Mouse (Mus musculus) limb, embryonic 12.5 days (tissue): ENCODE measurements around the gene Tbcc. TPM values are rescaled to one million over a fixed set of nuclear protein-coding genes. Genes with fewer than 3 reads are reported as not detected.

ENCODE experiments used
- ATAC-seq: fragments of 200-750 bp; cut with Nextera tagmentation; 2 replicates; pipeline ENCODE4 v1.8.0; 2017; ENCODE audit warnings: low read depth, moderate TSS enrichment; ENCODE audit not compliant: insufficient number of reproducible peaks, insufficient read depth, low FRiP score, low TSS enrichment
- H3K27ac ChIP-seq: fragments of 300-500 bp; sonication (generic); 2 replicates; pipeline ENCODE4 v1.5.1; 2016; ENCODE audit warnings: mild to moderate bottlenecking, moderate library complexity
- H3K27me3 ChIP-seq: fragments of 300-500 bp; sonication (generic); 2 replicates; pipeline ENCODE4 v1.6.1; 2016; ENCODE audit warnings: mild to moderate bottlenecking, moderate library complexity
- H3K36me3 ChIP-seq: fragments of 300-500 bp; sonication (generic); 2 replicates; pipeline ENCODE4 v1.6.1; 2016; ENCODE audit warnings: mild to moderate bottlenecking, moderate library complexity
- H3K4me1 ChIP-seq: fragments of 300-500 bp; sonication (generic); replicated peaks from 2 replicates; pipeline ENCODE4 v1.6.1; 2016
- H3K4me2 ChIP-seq: fragments of 300-500 bp; sonication (generic); 2 replicates; pipeline ENCODE4 v1.6.1; 2016; ENCODE audit warnings: mild to moderate bottlenecking, moderate library complexity
- H3K4me3 ChIP-seq: fragments of 300-500 bp; sonication (generic); replicated peaks from 2 replicates; pipeline ENCODE4 v1.5.1; 2016; ENCODE audit warnings: mild to moderate bottlenecking
- H3K9ac ChIP-seq: fragments of 300-500 bp; sonication (generic); replicated peaks from 2 replicates; pipeline ENCODE4 v1.6.1; 2016; ENCODE audit warnings: mild to moderate bottlenecking, moderate library complexity
- H3K9me3 ChIP-seq: fragments of 300-500 bp; sonication (generic); 2 replicates; pipeline ENCODE4 v1.6.1; 2016; ENCODE audit warnings: mild to moderate bottlenecking, moderate library complexity
- WGBS: fragments of 180-500 bp; shearing (Covaris S2); methylation state at CpG from one replicate; pipeline ENCODE4 v1.1.7; 2016; 5-methylcytosine and 5-hydroxymethylcytosine counted together
- polyA plus RNA-seq: library from polyadenylated mRNA; unstranded; fragments of >200 nt; fragmentation: Nextera tagmentation; extraction: Ambion mirVana; gene quantifications from 2 replicates; pipeline ENCODE4 v1.2.1, GENCODE M21; 2016

Tbcc gene
- polyA plus RNA-seq, 1 experiment from 2014 or later: 78.7 TPM

- Histone ChIP-seq H3K9me3 (no peaks in the 10 kb centered on the region), H3K27me3 (no peaks in the 10 kb centered on the region), H3K9ac (no peak overlapping the region), H3K4me3 (no peak overlapping the region), H3K4me2 (no peak overlapping the region), H3K36me3 (peaks cover 100% of the 10 kb centered on the region), H3K27ac (no peak overlapping the region), H3K4me1 (no peaks in the 10 kb centered on the region)
- WGBS: 80% methylated on average over 19 of the region's 19 CpGs
- no peak for ATAC-seq
These were observed 43.3 kb downstream of the Tbcc start for GRCm38 (mm10) chr17:46933557-46934348.

- H3K4me3 ChIP-seq: no peak overlapping the region
These were observed 50.0 kb downstream of the Tbcc start for GRCm38 (mm10) chr17:46940461-46940860.

More at GRCm38 (mm10) chr17:46940461-46940860, 50.0 kb downstream of the Tbcc start:
- no peaks in the 10 kb centered on the region for H3K9me3 ChIP-seq
- no peak overlapping the region for H3K9ac ChIP-seq
- ATAC-seq: no peak
- no peak overlapping the region for H3K27ac ChIP-seq
- H3K4me1 ChIP-seq: no peaks in the 10 kb centered on the region
- WGBS: 92% methylated on average over 8 of the region's 8 CpGs
- H3K4me2 ChIP-seq: no peak overlapping the region
- H3K27me3 ChIP-seq: no peaks in the 10 kb centered on the region
- H3K36me3 ChIP-seq: peaks cover 99% of the 10 kb centered on the region

Other genes starting within 250 kb of the Tbcc start
- gene Klc4, start 244.7 kb upstream of the Tbcc start, polyA plus RNA-seq: 27.2 and 27.6 TPM in 2 replicates
- gene Mrpl2, start 244.5 kb upstream of the Tbcc start, polyA plus RNA-seq: 99.5 and 112 TPM in 2 replicates
- gene Cul7, start 240.3 kb upstream of the Tbcc start, polyA plus RNA-seq: 56.1 and 60.1 TPM in 2 replicates
- 68.8 and 70.0 TPM in 2 replicates for gene Rrp36, start 216.3 kb upstream of the Tbcc start, polyA plus RNA-seq
- 137 and 150 TPM in 2 replicates for gene Mea1, start 211.9 kb upstream of the Tbcc start, polyA plus RNA-seq
- gene Klhdc3, start 209.8 kb upstream of the Tbcc start, polyA plus RNA-seq: 117 and 122 TPM in 2 replicates
- 108 and 117 TPM in 2 replicates for gene Ppp2r5d, start 185.6 kb upstream of the Tbcc start, polyA plus RNA-seq
- gene Pex6, start 179.2 kb upstream of the Tbcc start, polyA plus RNA-seq: 37.7 and 42.1 TPM in 2 replicates
- gene Gnmt, start 161.5 kb upstream of the Tbcc start, polyA plus RNA-seq: 0.48 and 0.73 TPM in 2 replicates
- gene Cnpy3, start 138.5 kb upstream of the Tbcc start, polyA plus RNA-seq: 58.5 and 64.8 TPM in 2 replicates
- gene Ptcra, start 127.0 kb upstream of the Tbcc start, polyA plus RNA-seq: 0.16 and 0.55 TPM in 2 replicates
- gene 2310039H08Rik, start 118.0 kb upstream of the Tbcc start, polyA plus RNA-seq: 49.8 and 52.6 TPM in 2 replicates
- 179 and 210 TPM in 2 replicates for gene Rpl7l1, start 108.0 kb upstream of the Tbcc start, polyA plus RNA-seq
- 4.4 and 4.8 TPM in 2 replicates for gene Bicral, start 32.2 kb upstream of the Tbcc start, polyA plus RNA-seq
- gene Prph2, start 19.8 kb downstream of the Tbcc start, polyA plus RNA-seq: not detected in 2 replicates
- 22.2 and 22.9 TPM in 2 replicates for gene Ubr2, start 119.9 kb downstream of the Tbcc start, polyA plus RNA-seq